Mouse (Mus musculus): ENCODE results near the gene Eno2. TPM values are rescaled to one million over a fixed set of nuclear protein-coding genes. Genes with fewer than 3 reads are reported as not detected.

Eno2 gene
- total RNA-seq, 1 experiment from 2014 or later: 0.46 TPM

GRCm38 (mm10) chr6:124767920-124768703, 1.4 kb downstream of the Eno2 start:
- ATAC-seq (replicated peaks; ENCODE audit: low read depth, poor library complexity, severe bottlenecking): peak; percentile 36; the same call in 1 of the 2 replicates

DNA sequence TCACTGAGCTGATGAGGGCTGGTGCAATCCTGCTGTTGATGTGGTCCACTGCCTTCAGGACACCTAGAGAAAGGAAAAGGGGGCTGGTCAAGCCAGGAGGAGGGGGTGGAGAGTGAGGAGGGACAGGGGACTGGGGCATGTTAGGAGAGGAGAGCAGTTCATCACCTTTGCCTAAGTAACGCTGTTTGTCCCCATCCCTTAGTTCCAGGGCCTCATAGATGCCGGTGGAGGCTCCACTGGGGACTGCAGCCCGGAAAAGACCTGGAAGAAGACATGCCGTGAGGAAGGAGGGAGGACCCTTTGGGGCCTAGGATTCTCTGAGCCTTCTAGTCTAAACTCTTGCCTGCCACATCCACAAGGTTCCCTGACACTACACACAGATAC, 1.9 kb downstream of the Eno2 start:
- no peak for ATAC-seq (replicated peaks; ENCODE audit: low read depth, poor library complexity, severe bottlenecking)

GRCm38 (mm10) chr6:124765951-124766350, 3.5 kb downstream of the Eno2 start:
- ATAC-seq (replicated peaks; ENCODE audit: low read depth, poor library complexity, severe bottlenecking): no peak

DNA sequence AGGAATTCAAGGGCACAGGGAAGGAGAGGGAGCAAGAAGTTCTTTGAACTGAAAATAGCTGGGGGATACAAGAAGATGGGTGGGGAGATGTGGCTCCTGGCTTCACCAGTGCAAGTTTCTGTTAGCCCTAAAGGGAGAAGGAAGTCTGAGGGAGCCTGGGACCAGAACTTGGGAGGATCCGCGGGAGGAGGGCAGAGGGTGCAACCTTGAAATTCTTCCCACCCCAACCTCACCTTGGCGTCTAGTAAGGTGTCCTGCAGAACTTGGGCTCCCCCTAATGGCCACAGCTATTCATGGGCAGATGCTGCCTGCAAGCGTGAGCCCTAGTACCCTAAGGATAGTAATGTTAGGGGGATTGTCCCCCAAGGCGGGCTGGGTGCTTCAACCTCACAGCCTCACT, 10.2 kb downstream of the Eno2 start:
- peak; percentile 92 for ATAC-seq (replicated peaks; ENCODE audit: low read depth, poor library complexity, severe bottlenecking)

DNA sequence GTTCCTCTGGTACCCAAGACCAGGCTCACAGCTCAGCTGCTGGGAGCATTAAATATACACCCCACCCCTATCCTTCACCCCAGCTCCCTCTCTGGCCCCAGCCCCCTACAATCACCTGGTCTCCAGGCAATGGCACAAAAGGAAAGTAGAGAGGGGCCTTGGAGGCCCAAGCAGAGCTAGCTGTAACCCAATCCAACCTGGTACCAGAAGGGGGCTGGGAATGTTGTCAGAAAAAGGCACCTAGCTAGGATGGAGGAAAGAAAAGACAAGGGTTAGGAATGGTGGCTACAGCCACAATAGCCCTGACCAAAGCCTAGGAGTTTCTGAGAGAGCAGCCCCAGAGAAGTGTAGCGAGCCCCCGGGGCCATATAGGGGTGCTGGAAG, 10.6 kb downstream of the Eno2 start:
- no peak for ATAC-seq (replicated peaks; ENCODE audit: low read depth, poor library complexity, severe bottlenecking)

- ATAC-seq (replicated peaks; ENCODE audit: low read depth, poor library complexity, severe bottlenecking): no peak
Measured at GRCm38 (mm10) chr6:124757909-124758848, 11.3 kb downstream of the Eno2 start.

GRCm38 (mm10) chr6:124757351-124757880, 12.1 kb downstream of the Eno2 start:
- no peak for ATAC-seq (replicated peaks; ENCODE audit: low read depth, poor library complexity, severe bottlenecking)

- ATAC-seq (replicated peaks; ENCODE audit: low read depth, poor library complexity, severe bottlenecking): peak; percentile 40
Measured at GRCm38 (mm10) chr6:124756652-124757350, 12.7 kb downstream of the Eno2 start.

GRCm38 (mm10) chr6:124755831-124756595, 13.5 kb downstream of the Eno2 start, which contains the start of the genes Gm45234 and Atn1:
Gm45234 (minus strand) TSS chr6:124756021.
Atn1 (minus strand) TSS chr6:124756524.
- peak; percentile 40 for ATAC-seq (replicated peaks; ENCODE audit: low read depth, poor library complexity, severe bottlenecking)

- no peak for ATAC-seq (replicated peaks; ENCODE audit: low read depth, poor library complexity, severe bottlenecking)
Measured at GRCm38 (mm10) chr6:124755306-124755705, 14.2 kb downstream of the Eno2 start.

DNA sequence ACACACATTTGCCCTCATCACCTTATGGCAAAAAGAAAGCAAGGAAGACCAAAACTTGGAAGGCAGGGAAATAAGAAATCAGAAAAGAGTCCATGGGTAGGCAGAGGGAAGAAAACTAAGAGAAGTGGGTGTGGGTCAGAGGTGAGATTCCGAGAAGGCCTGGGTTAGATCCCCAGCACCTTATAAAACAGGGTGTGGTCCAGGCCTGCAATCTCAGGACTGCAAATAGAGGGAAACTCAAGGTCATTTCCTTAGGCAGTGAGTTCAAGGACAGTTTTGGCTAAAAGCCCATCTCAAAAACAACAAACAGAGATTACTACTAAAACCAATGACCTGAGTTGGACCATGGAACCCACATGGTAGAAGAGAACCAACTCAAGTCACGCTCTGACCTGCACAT, 15.6 kb downstream of the Eno2 start:
- ATAC-seq (replicated peaks; ENCODE audit: low read depth, poor library complexity, severe bottlenecking): no peak

- no peak for ATAC-seq (replicated peaks; ENCODE audit: low read depth, poor library complexity, severe bottlenecking)
Measured at GRCm38 (mm10) chr6:124750405-124750804, 19.1 kb downstream of the Eno2 start.

GRCm38 (mm10) chr6:124746654-124747632, 22.5 kb downstream of the Eno2 start:
- ATAC-seq (replicated peaks; ENCODE audit: low read depth, poor library complexity, severe bottlenecking): no peak

DNA sequence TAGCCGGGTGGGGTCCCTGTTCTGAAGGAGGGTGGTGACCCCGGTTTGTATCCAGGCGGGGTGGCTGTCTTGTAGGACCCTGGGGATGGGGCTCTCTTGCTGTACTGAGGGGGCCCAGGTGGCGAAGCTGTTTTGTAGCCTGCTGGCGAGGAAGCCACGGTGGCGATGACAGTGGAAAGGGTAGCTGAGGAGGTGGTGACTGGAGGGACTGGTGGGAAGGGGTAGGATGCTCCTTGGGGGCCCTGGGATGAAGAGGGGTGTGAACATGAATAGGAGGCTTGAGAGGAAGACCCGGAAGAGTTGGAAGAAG, 23.2 kb downstream of the Eno2 start:
- ATAC-seq (replicated peaks; ENCODE audit: low read depth, poor library complexity, severe bottlenecking): no peak

DNA sequence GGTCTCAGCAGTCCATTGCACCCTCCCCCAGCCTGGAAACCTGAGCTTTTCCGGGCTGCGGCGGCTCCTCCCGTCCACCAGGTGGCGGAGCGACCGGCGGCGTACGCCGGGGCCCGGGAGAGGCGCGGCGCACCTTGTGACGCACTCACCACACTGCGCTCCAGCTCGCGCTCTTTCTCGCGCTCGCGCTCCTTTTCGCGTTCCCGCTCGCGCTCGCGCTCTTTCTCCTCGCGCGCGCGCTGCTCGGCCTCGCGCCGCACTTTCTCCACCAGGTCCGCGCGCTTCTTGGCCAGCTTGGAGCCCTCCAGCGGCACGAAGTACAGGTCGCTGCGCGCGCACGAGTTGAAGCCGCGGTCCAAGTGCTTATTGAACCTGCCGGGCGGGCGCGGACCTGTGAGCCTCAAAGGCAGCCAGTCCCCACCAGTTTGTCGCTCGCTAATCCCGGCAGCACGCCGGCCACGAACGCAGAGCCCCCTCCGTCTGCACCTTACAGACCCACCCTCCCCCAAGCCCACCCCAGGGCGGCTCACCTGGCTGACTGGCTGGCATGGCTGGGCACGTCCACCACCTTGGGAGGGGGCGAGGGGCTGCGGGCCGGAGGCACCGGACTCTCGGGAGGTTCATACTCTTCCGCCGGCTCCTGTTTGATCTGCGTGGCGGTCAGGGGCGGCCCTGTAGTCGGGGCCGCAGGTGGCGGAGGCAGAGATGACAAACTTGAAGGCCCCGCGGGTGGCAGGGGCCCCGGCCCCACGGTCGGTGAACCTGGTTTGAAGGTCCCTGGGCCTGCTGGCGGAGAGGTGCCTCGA, 23.8 kb downstream of the Eno2 start:
- peak; percentile 61 for ATAC-seq (replicated peaks; ENCODE audit: low read depth, poor library complexity, severe bottlenecking)

- no peak for ATAC-seq (replicated peaks; ENCODE audit: low read depth, poor library complexity, severe bottlenecking)
Measured at GRCm38 (mm10) chr6:124744755-124745321, 24.6 kb downstream of the Eno2 start.

DNA sequence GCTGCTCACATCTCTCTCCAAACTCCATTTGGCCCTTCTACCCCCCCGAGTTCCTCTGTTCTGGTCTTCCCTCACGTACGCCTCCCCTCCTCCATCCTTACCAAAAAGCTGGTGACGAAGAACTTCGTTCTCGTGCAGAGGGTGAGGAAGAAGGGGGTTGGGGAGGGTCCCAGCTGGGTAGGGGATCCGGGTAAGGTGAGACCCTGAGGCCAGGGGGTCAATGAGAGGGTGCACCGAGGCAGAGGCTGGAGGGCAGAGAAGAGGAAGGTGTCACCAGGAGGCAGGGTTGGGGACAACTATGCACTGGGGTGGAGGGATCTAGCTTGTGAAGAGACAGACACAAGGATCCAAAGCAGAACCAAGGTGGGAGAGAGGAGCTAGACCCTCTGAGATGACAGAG, 25.8 kb downstream of the Eno2 start:
- no peak for ATAC-seq (replicated peaks; ENCODE audit: low read depth, poor library complexity, severe bottlenecking)
